Mouse (Mus musculus): Measurements from ENCODE around the gene Kcna7.

Kcna7 gene

GRCm38 (mm10) chr7:45420615-45420919, 15.1 kb downstream of the Kcna7 start, which contains the start of gene Lhb:
Lhb (plus strand) TSS chr7:45420820.
- no peak for DNase-seq (ENCODE audit: low read depth, low spot score)

- DNase-seq (ENCODE audit: low read depth, low spot score) = no peak
Observed at GRCm38 (mm10) chr7:45421194-45421593, 15.7 kb downstream of the Kcna7 start.

- DNase-seq (ENCODE audit: low read depth, low spot score) = no peak
Observed at GRCm38 (mm10) chr7:45426556-45426955, 21.1 kb downstream of the Kcna7 start.

GRCm38 (mm10) chr7:45433835-45434202, 28.4 kb downstream of the Kcna7 start:
- DNase-seq (ENCODE audit: low read depth, low spot score) = no peak

- DNase-seq (ENCODE audit: low read depth, low spot score) = peak; percentile 99
Observed at GRCm38 (mm10) chr7:45434203-45435015, 29.0 kb downstream of the Kcna7 start, which contains the start of gene Gys1. Gys1 (plus strand) TSS chr7:45434844.

DNA sequence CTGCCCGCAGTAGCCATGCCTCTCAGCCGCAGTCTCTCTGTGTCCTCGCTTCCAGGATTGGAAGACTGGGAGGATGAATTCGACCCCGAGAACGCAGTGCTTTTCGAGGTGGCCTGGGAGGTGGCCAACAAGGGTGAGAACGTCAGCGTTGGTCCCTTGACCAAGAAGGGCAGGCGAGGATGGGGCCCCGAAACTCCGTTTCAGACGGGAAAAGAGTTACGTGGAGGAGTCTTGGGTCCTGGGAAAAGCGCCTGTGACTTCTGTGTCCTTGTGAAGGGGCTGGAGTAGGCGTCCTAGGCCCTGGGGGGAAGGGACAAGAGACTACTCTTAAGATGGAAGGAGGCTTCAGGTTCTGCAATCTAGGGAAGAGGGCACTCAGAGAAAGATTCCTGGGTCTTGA, 29.6 kb downstream of the Kcna7 start:
- peak; percentile 39 for DNase-seq (ENCODE audit: low read depth, low spot score)

GRCm38 (mm10) chr7:45436444-45436843, 31.0 kb downstream of the Kcna7 start:
- DNase-seq (ENCODE audit: low read depth, low spot score) = no peak

- DNase-seq (ENCODE audit: low read depth, low spot score) = no peak
Observed at GRCm38 (mm10) chr7:45437046-45437445, 31.6 kb downstream of the Kcna7 start.

DNA sequence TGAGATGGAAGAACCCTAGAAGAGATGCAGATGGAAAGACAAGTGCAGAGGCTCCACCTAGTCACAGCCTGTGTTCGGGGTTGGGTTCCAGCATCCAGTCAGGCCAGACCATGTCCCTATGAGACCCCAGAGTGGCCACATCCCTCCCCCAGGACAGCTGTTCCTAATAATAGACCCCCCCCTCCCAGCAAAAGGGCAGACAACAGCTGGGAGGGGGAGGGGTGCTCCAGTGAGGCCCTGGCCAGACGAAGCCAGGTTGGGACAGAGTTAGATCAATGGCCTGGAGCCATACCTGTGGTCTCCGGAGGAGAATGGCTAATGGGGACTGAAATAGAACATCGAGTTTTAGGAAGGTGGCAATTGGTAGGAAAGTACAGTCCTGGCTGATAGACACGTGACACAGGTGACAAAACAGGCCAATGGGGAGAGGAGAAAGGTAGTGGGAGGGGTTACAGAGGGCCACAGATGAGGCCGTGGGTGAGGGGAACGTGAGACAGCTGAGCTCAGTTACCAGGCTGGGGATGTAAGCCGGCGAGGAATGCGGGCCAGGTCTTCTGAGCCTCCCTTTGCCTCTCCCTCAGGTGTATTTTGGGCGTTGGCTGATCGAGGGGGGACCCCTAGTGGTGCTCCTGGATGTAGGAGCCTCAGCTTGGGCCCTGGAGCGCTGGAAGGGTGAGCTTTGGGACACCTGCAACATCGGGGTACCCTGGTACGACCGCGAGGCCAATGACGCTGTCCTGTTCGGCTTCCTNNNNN, 32.2 kb downstream of the Kcna7 start, which contains the start of gene Ruvbl2:
Ruvbl2 (minus strand) TSS at position 576 of the 756 bp plus-strand sequence.
- DNase-seq (ENCODE audit: low read depth, low spot score) = no peak

- no peak for DNase-seq (ENCODE audit: low read depth, low spot score)
Observed at GRCm38 (mm10) chr7:45443526-45444420, 38.3 kb downstream of the Kcna7 start.

DNA sequence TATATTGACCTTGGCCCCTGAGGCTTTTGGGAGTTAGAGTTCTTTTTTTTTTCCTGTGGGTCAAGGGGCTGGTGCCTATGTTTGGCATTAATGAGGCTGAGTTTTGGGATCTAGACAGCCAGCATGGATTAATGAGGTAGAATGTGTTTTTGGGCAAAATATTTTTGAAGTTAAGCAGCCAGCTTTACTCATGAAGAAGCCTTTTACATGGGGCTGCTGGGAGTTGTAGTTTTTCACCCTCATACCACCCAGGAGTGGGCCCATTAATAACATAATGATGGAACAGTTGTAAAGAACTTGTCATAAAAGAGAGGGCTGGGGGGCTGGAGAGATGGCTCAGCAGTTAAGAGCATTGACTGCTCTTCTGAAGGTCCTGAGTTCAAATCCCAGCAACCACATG, 41.1 kb downstream of the Kcna7 start:
- DNase-seq (ENCODE audit: low read depth, low spot score) = no peak

- DNase-seq (ENCODE audit: low read depth, low spot score) = peak; percentile 38
Observed at GRCm38 (mm10) chr7:45447325-45447990, 42.0 kb downstream of the Kcna7 start.

DNA sequence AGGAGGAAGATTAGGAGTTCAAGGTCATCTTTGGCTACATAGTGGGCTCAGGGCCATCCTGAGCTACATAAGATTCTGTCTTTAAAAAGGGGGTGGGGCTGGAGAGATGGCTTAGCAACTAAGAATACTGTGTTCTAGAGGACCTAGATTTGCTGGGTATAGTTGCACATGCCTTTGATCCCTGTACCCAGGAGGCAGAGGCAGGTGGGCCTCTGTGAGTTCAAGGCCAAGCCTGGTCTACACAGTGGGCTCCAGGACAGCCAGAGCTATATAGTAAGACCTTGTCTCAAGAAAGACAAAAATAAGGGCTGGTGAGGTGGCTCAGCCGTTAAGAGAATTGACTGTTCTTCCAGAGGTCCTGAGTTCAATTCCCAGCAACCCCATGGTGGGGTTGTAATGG, 44.5 kb downstream of the Kcna7 start:
- no peak for DNase-seq (ENCODE audit: low read depth, low spot score)

- DNase-seq (ENCODE audit: low read depth, low spot score) = peak; percentile 84
Observed at GRCm38 (mm10) chr7:45451344-45451982, 46.0 kb downstream of the Kcna7 start.

DNA sequence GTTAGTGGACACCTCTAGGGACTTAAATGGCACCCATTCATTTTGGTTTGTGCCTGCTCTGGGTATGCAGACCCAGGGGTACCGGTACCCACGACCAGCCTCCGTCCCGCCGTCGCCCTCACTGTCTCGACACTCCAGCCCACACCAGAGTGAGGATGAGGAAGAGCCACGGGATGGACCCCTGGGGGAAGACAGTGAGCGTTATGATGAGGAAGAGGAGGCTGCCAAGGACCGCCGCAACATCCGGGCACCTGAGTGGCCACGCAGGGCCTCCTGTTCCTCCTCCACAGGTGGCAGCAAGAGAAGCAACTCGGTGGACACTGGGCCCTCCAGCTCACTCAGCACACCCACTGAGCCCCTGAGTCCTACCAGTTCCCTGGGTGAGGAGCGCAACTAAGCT, 49.5 kb downstream of the Kcna7 start:
- no peak for DNase-seq (ENCODE audit: low read depth, low spot score)

DNA sequence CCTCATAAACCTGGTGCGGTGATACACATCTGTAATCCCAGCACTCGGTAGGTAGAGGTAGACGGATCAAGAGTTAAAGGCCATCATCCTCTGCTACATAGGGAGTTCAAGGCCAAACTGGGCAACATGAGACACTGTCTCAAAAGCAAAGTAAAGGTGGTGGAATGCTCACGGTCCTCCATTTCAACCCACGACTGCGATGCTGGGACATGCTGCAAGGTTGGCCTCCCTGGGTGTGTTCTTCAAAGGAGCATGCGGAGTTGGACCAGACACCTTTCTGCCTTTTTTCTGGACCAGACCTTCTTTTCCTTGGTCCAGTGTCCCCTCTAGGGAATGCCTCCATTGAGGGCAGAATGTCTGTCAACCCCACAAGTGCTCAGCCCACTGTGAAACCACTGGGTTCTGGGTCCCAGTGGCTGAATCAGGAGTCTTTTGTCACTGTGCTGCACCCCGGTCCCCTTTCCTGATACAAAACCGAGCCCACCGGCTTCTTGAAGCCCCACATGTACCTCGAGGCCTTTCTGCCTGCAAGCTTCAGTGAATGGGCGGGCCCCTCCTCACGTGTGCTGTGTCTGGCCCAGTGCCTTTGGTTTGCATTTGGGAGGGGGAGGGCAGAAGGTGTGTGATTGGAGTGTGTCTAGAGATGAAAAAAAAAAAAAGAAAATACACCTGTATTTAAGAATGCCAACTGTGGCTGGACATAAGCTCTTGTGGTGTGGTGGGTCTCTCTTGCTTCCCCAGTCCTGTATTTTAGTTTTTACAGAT, 50.7 kb downstream of the Kcna7 start:
- no peak for DNase-seq (ENCODE audit: low read depth, low spot score)

DNA sequence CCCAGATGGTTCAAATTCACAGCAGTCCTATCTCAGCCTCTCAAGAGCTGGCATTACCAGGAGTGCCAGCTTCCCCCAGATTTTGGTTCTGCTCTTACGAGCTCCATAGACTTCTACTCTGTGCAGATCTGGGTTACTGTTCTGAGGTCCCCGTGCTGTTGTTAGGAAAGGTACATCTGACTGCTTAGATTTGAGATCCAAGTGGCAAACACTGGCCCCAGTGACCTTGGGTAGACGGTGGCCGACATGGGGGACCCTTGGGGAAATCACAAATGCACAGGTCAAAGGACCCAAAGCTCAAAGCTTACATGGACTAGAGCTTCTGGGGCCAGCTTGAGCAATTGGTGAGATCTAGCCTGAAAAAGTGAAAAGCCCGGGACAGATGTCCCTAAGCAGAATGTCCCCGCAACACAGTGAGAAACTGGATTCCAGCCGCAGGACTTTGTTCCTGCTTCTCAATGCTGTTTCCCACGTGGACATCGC, 51.3 kb downstream of the Kcna7 start:
- peak; percentile 51 for DNase-seq (ENCODE audit: low read depth, low spot score)

GRCm38 (mm10) chr7:45457204-45458060, 52.0 kb downstream of the Kcna7 start:
- peak; percentile 77 for DNase-seq (ENCODE audit: low read depth, low spot score)
